In the genomic region with DNA sequence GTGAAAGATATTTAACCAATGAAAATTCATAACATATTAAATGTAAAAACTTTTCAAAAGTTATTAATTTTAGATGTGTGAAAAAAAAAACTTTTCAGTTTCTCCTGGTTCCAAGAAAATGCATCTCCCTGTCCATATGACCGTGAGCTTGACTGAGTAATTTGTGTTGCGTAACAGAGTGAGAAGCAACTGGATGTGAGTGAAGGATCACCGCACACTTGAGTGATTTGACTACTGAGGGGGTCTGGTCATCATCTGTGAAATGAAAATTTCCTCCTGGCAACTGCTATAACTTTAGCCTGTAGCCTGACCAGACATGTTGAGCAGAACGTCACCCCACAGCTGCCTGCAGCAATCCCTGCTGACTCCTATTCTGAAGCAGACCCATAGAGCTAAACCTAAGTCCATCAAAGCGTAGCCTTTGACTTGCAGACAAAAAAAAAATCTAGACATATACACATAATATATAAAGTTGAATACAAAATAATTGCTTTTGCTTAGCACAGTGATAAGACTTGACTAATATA, we compare ENCODE assay signal across 16 mouse cellular contexts.
"Had no signal": no experiment of that assay in that cellular context is flagged by ENCODE, and none has a peak within 500 bp of the region (broad histone marks: within the 10 kb centered on the region; RNA-seq: fewer than 3 reads in every experiment).

No protein-coding gene starts in this region.

- DNase-seq: kidney, adult 18-20 months; kidney, adult 9 months; kidney, postnatal 14 days; kidney, postnatal 4 days; layer of hippocampus, adult 9-11 months; liver, embryonic 13.5 days; lung, postnatal 14 days; thymus, adult 2 months; thymus, postnatal 14 days had no signal

- H3K27me3 ChIP-seq: liver, embryonic 13.5 days; megakaryocyte, embryonic 14.5 days; midbrain, embryonic 15.5 days had no signal

- H3K9me3 ChIP-seq: liver, embryonic 13.5 days; midbrain, embryonic 15.5 days had no signal

- H3K27ac ChIP-seq: left cerebral cortex, adult 2 months; liver, embryonic 13.5 days; midbrain, embryonic 15.5 days; stomach, postnatal 0 days had no signal

- H3K4me1 ChIP-seq: liver, embryonic 13.5 days; megakaryocyte, embryonic 14.5 days; midbrain, embryonic 15.5 days had no signal

- H3K9ac ChIP-seq: liver, embryonic 13.5 days; midbrain, embryonic 15.5 days had no signal

- H3K36me3 ChIP-seq: liver, embryonic 13.5 days; midbrain, embryonic 15.5 days had no signal

- H3K4me3 ChIP-seq: left cerebral cortex, adult 2 months; liver, embryonic 13.5 days; megakaryocyte, embryonic 14.5 days; midbrain, embryonic 15.5 days had no signal

- H3K4me2 ChIP-seq: liver, embryonic 13.5 days; midbrain, embryonic 11.5 days; midbrain, embryonic 15.5 days had no signal

- ATAC-seq: inflammation-experienced regulatory T-cells, adult 6 months; intestine, embryonic 16.5 days; midbrain, embryonic 15.5 days had no signal
